Mouse (Mus musculus) liver, postnatal 0 days (tissue): ENCODE data around the gene Vcl.

Source experiments
- CTCF ChIP-seq: sonication (generic); IDR thresholded peaks from 2 replicates; pipeline ENCODE4 v1.5.1; 2016; ENCODE audit warnings: antibody characterized with exemption, low read depth
- EP300 ChIP-seq: IDR thresholded peaks from 2 replicates; pipeline ENCODE4 v1.6.1; 2016; ENCODE audit warnings: antibody characterized with exemption, low read depth, mild to moderate bottlenecking

- TF ChIP-seq CTCF, result no peak
- TF ChIP-seq EP300, result no peak
Measured at GRCm38 (mm10) chr14:21051380-21052111, 122.3 kb downstream of the Vcl start.
